Mouse (Mus musculus) thymus, adult 2 months (tissue): ENCODE data around the gene Hvcn1. TPM values are rescaled to one million over a fixed set of nuclear protein-coding genes. Genes with fewer than 3 reads are reported as not detected.

Experiments
- DNase-seq: peaks from one replicate; pipeline ENCODE4 v3.0.0; 2021
- H3K27ac ChIP-seq: fragments of 200-500 bp; 2 replicates; pipeline ENCODE4 v1.5.1; 2012; ENCODE audit warnings: low read length, control low read depth; ENCODE audit not compliant: control insufficient read depth, insufficient read depth
- H3K27me3 ChIP-seq: fragments of 200-500 bp; 2 replicates; pipeline ENCODE4 v1.6.1; 2012; ENCODE audit warnings: mild to moderate bottlenecking, low read length, moderate library complexity, mixed read lengths; ENCODE audit not compliant: control insufficient read depth, insufficient read depth
- H3K36me3 ChIP-seq: fragments of 200-500 bp; 2 replicates; pipeline ENCODE4 v1.6.1; 2012; ENCODE audit warnings: mild to moderate bottlenecking, low read length, moderate library complexity; ENCODE audit not compliant: control insufficient read depth, insufficient read depth
- H3K4me1 ChIP-seq: fragments of 200-500 bp; replicated peaks from 2 replicates; pipeline ENCODE4 v1.6.1; 2012; ENCODE audit warnings: low read length; ENCODE audit not compliant: control insufficient read depth, insufficient read depth
- H3K4me3 ChIP-seq: fragments of 200-500 bp; 2 replicates; pipeline ENCODE4 v1.5.1; 2012; ENCODE audit warnings: mild to moderate bottlenecking, low read length, control low read depth, moderate library complexity; ENCODE audit not compliant: control insufficient read depth, insufficient read depth
- CTCF ChIP-seq: fragments of 200-500 bp; IDR thresholded peaks from 2 replicates; pipeline ENCODE4 v1.5.1; 2012; ENCODE audit warnings: mild to moderate bottlenecking, control low read depth, low read length, moderate library complexity, borderline replicate concordance; ENCODE audit not compliant: control insufficient read depth, poor library complexity, insufficient read depth; ENCODE audit errors: extremely low read depth
- POLR2A ChIP-seq: fragments of 200-500 bp; IDR thresholded peaks from 2 replicates; pipeline ENCODE4 v1.6.1; 2012; ENCODE audit warnings: mild to moderate bottlenecking, low read length, control low read depth, moderate library complexity; ENCODE audit not compliant: control insufficient read depth, poor library complexity, insufficient read depth; ENCODE audit errors: extremely low read depth
- WGBS: fragments of 180-500 bp; shearing (Covaris S2); methylation state at CpG from one replicate; pipeline ENCODE4 v1.1.7; 2018; 5-methylcytosine and 5-hydroxymethylcytosine counted together
- polyA plus RNA-seq: library from polyadenylated mRNA; depleted of rRNA; stranded (reverse); fragments of >200 nt; gene quantifications from 2 replicates; pipeline ENCODE4 v1.2.3, GENCODE M21; 2012

Gene Hvcn1
- polyA plus RNA-seq, 1 experiment = 43.9 TPM

DNA sequence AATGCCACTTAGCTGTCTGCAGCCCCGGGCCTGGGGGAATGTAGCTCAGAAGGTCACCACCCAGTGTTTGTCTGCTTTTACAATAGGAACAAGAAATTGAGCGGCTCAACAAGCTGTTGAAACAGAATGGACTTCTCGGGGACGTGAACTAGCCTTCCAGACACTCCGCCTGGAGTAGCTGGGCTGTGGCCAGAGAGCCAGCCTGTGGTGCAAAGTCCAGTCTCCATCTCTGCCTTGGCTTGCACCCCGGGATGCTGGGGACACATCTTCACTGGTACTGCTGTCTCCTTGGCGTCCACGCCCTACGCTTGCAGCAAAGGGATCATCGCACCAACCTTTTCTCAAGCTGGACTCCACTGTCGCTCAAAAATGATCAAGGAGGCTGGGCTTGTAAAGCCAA, 33.9 kb downstream of the Hvcn1 start:
- TF ChIP-seq CTCF (no peak), POLR2A (no peak)
- H3K36me3 ChIP-seq = no peaks in the 10 kb centered on the region; the same call in 1 of the 2 replicates
- DNase-seq = no peak
- WGBS = over 99% methylated on average over 11 of the region's 11 CpGs
- no peak overlapping the region for H3K27ac ChIP-seq
- peaks cover 28% of the 10 kb centered on the region for H3K4me1 ChIP-seq
- no peak overlapping the region for H3K4me3 ChIP-seq
- H3K27me3 ChIP-seq = no peaks in the 10 kb centered on the region

DNA sequence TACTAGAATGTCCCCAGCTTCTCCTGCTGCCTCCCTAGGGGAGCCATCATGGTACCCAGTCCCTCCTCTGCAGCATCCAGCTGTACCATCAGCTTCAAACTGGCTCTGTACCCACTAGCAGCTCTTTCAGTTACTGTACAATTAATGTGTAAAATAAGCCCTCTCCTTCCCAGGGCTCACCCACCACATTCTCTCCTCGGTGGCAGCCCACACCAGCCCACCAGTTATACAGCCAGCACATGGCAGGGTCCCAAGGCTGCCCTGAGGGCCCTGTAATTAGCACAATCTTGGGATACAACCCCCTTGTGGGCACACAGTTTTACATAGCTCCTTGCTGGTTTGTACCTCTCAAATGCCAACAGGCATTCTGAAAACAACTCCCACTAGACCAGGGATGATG, 34.4 kb downstream of the Hvcn1 start:
- Histone ChIP-seq H3K36me3 (no peaks in the 10 kb centered on the region; the same call in 1 of the 2 replicates), H3K4me3 (no peak overlapping the region), H3K27me3 (no peaks in the 10 kb centered on the region), H3K4me1 (peaks cover 26% of the 10 kb centered on the region), H3K27ac (no peak overlapping the region)
- TF ChIP-seq CTCF (no peak), POLR2A (no peak)
- no peak for DNase-seq
- WGBS = 91% methylated on average over 1 of the region's 1 CpGs

DNA sequence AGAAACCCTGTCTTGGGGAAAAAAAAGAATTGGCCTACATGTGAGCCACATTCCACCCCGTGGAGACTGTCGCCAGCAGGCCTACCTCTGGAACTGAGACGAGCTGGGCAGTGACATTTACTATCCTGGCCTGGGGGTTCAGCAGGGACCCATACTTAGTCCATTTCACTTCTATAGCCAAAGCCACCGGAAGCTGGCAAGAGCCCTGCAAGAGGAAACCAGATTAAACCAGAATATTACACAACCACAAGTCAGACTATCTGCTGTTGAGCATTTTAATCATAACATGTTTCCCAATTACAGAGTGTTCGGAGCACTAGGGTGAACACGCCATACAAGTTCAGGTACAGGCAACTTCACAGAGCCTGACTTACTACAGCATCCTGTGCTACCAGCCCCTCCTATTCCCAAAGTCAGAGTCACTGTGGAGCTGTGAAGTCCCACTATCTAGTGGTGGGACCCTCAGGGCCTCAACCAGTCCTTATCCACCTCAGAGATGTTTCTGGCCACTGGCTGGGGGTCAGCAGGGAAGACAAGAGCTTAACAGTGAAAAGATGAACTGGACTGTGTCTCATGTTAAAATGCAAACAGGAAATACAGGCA, 36.0 kb downstream of the Hvcn1 start:
- 80% methylated on average over 6 of the region's 6 CpGs for WGBS
- no peaks in the 10 kb centered on the region for H3K27me3 ChIP-seq
- DNase-seq = no peak
- TF ChIP-seq CTCF (no peak), POLR2A (no peak)
- H3K4me1 ChIP-seq = peaks cover 16% of the 10 kb centered on the region
- H3K4me3 ChIP-seq = no peak overlapping the region
- H3K36me3 ChIP-seq = no peaks in the 10 kb centered on the region; the same call in 1 of the 2 replicates
- H3K27ac ChIP-seq = no peak overlapping the region

DNA sequence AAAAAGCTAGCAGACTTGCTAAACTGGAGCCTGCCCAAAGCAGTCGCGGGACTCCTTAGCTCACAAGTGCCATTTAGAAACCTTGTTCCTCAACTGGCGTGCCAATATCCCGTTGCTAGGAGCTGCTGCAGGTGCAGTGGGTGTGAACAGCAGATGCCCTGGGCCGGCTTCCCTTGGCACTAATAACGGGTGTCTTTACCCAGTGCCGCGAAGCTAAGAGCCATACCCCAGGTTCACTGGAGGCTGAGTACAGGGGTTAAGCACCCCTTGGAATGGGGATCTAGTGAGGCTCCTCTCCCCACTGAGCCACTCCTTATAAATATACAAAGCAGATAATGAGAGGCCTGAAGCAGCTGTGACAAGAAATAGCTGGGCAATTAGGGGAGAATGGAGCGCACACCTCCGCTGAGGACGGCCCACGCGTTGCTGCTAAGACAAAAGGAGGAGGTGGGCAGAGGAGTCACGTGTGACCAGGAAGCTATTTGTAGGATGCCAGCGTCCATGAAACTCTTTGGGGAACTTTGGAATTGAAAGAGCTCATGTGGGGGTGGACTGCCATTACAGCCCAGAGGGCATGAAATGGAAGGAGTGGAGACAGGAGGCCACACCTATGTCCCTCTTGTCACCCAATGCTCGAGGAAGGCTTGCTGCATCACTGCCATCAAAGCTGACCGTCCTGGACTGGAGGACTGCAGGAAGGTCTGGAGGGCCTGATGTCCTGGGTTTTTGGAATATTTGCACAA, 37.3 kb downstream of the Hvcn1 start:
- WGBS = 65% methylated on average over 17 of the region's 17 CpGs
- no peak overlapping the region for H3K27ac ChIP-seq
- no peaks in the 10 kb centered on the region; the same call in 1 of the 2 replicates for H3K36me3 ChIP-seq
- H3K27me3 ChIP-seq = no peaks in the 10 kb centered on the region
- peaks cover 16% of the 10 kb centered on the region for H3K4me1 ChIP-seq
- no peak overlapping the region for H3K4me3 ChIP-seq
- TF ChIP-seq POLR2A = no peak
- TF ChIP-seq CTCF = no peak
- no peak for DNase-seq

DNA sequence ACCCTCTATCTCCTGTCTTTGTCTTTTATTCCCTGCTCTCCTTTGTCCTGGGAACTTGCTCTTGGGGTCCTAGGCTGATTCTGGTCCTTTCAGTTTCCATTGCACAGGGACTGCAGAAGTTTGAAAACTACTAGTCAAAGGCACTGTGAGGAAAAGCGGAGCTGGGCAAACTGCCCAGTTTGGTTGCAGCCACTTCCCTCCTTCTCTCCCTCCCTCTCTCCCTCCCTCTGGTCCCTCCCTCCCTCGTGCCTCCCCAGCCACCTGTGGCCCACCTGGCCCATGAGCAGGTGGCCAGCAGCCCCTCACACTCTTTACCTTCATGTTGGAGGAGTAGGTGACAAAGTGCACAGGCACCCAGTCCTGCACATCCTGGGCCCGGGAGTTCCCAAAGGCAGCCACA, 38.6 kb downstream of the Hvcn1 start:
- Histone ChIP-seq H3K4me3 (no peak overlapping the region), H3K4me1 (peaks cover 16% of the 10 kb centered on the region), H3K36me3 (no peaks in the 10 kb centered on the region; the same call in 1 of the 2 replicates), H3K27me3 (no peaks in the 10 kb centered on the region), H3K27ac (no peak overlapping the region)
- TF ChIP-seq CTCF (no peak), POLR2A (no peak)
- no peak for DNase-seq
- 48% methylated on average over 3 of the region's 3 CpGs for WGBS

DNA sequence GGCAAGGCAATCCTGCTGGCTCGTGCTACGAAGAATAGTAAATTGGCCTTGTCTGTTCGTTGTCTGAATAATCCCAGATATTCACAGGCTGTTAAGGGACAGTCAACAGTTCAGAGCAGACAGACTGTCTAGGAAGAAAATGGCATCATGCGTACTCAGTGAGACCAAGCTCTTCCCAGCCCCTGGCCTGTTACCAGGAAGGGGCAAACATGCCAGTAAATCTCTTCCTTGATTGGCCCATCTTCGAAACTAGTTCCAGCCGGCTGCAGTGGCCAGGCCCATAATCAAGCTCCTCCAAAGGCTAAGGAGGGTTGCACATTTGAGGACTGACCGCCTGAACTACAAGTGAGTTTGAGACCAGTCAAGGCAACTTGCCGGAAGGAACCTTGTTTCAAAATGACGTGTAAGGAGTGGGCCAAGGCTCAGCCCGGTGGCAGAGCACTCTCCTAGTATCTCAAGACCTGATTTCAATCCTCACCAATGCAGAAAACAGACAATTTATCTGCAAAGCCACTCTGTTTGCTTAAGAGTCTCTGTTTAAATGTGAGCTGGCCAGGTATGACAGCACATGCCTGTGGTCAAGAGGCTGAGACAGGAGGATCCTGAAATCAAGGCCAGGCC, 40.1 kb downstream of the Hvcn1 start:
- WGBS = 96% methylated on average over 10 of the region's 10 CpGs

More for the DNA sequence above, 40.1 kb downstream of the Hvcn1 start:
- Histone ChIP-seq H3K27me3 (no peaks in the 10 kb centered on the region), H3K4me3 (no peak overlapping the region), H3K36me3 (no peaks in the 10 kb centered on the region; the same call in 1 of the 2 replicates), H3K4me1 (peaks cover 18% of the 10 kb centered on the region), H3K27ac (no peak overlapping the region)
- TF ChIP-seq POLR2A = no peak
- no peak for TF ChIP-seq CTCF
- DNase-seq = no peak
